In genomic region chr6:50818891-50819541, GRCm38 (mm10) we compare ENCODE assay signal across 15 mouse cellular contexts.
DNase-seq lines count a peak whose midpoint lies in the region; ATAC-seq and TF ChIP-seq lines count a peak whose summit lies in the region.
"Had no signal": no experiment of that assay in that cellular context is flagged by ENCODE, and none has a peak within 500 bp of the region (broad histone marks: within the 10 kb centered on the region; RNA-seq: fewer than 3 reads in every experiment).

No protein-coding gene starts in this region.

- no peaks in the 10 kb centered on the region for H3K36me3 ChIP-seq in hindbrain, embryonic 12.5 days
- H3K36me3 ChIP-seq in hindbrain, embryonic 11.5 days (ENCODE audit: control insufficient read depth, insufficient read depth, low read length): no peaks in the 10 kb centered on the region
- H3K36me3 ChIP-seq in midbrain, embryonic 12.5 days: no peaks in the 10 kb centered on the region
- H3K36me3 ChIP-seq in midbrain, postnatal 0 days (ENCODE audit: insufficient read depth, low read length): no peaks in the 10 kb centered on the region
- no peaks in the 10 kb centered on the region for H3K36me3 ChIP-seq in embryonic facial prominence, embryonic 14.5 days (ENCODE audit: control insufficient read depth, insufficient read depth, low read length)
- no peaks in the 10 kb centered on the region for H3K36me3 ChIP-seq in limb, embryonic 11.5 days (ENCODE audit: control insufficient read depth, insufficient read depth, low read length)
- no peaks in the 10 kb centered on the region for H3K36me3 ChIP-seq in stomach, postnatal 0 days (ENCODE audit: control insufficient read depth, insufficient read depth, low read length)
- H3K36me3 ChIP-seq: G1E had no signal

- no peaks in the 10 kb centered on the region for H3K9me3 ChIP-seq in hindbrain, embryonic 12.5 days (replicated peaks)
- no peaks in the 10 kb centered on the region for H3K9me3 ChIP-seq in hindbrain, embryonic 11.5 days (ENCODE audit: control insufficient read depth, low read length)
- no peaks in the 10 kb centered on the region for H3K9me3 ChIP-seq in midbrain, embryonic 12.5 days
- no peaks in the 10 kb centered on the region for H3K9me3 ChIP-seq in midbrain, postnatal 0 days (ENCODE audit: low read length)
- no peaks in the 10 kb centered on the region for H3K9me3 ChIP-seq in embryonic facial prominence, embryonic 14.5 days (ENCODE audit: control insufficient read depth, low read length)
- H3K9me3 ChIP-seq in limb, embryonic 11.5 days (ENCODE audit: control insufficient read depth, low read length): no peaks in the 10 kb centered on the region
- H3K9me3 ChIP-seq in stomach, postnatal 0 days (ENCODE audit: control insufficient read depth, low read length): no peaks in the 10 kb centered on the region
- H3K9me3 ChIP-seq: G1E had no signal

- no peak for TF ChIP-seq CTCF in midbrain, postnatal 0 days (IDR thresholded peaks at IDR 0.05)
- no peak for TF ChIP-seq CTCF in stomach, postnatal 0 days (IDR thresholded peaks at IDR 0.05; ENCODE audit: low read depth)

- TF ChIP-seq EP300 in stomach, postnatal 0 days (optimal IDR thresholded peaks at IDR 0.05): no peak

- peaks cover 65% of the 10 kb centered on the region for H3K4me1 ChIP-seq in hindbrain, embryonic 12.5 days
- H3K4me1 ChIP-seq in hindbrain, embryonic 11.5 days (replicated peaks; ENCODE audit: control insufficient read depth, insufficient read depth, low read length): peaks cover 10% of the 10 kb centered on the region
- peaks cover 53% of the 10 kb centered on the region for H3K4me1 ChIP-seq in midbrain, embryonic 12.5 days
- peaks cover 14% of the 10 kb centered on the region; the same call in 1 of the 2 replicates for H3K4me1 ChIP-seq in midbrain, postnatal 0 days (ENCODE audit: insufficient read depth, low read length)
- H3K4me1 ChIP-seq in embryonic facial prominence, embryonic 14.5 days (ENCODE audit: control insufficient read depth, insufficient read depth, low read length): peaks cover 40% of the 10 kb centered on the region
- H3K4me1 ChIP-seq in limb, embryonic 11.5 days (ENCODE audit: control insufficient read depth, insufficient read depth, low read length): peaks cover 40% of the 10 kb centered on the region
- no peaks in the 10 kb centered on the region for H3K4me1 ChIP-seq in stomach, postnatal 0 days (replicated peaks; ENCODE audit: control insufficient read depth, insufficient read depth)

- H3K9ac ChIP-seq in hindbrain, embryonic 12.5 days: no peak overlapping the region
- H3K9ac ChIP-seq in hindbrain, embryonic 11.5 days (ENCODE audit: low read depth, low read length): no peak overlapping the region
- no peak overlapping the region for H3K9ac ChIP-seq in midbrain, embryonic 12.5 days (replicated peaks)
- H3K9ac ChIP-seq in midbrain, postnatal 0 days (replicated peaks; ENCODE audit: low read length, poor library complexity, severe bottlenecking): no peak overlapping the region
- no peak overlapping the region for H3K9ac ChIP-seq in embryonic facial prominence, embryonic 14.5 days (ENCODE audit: low read depth, low read length)
- H3K9ac ChIP-seq in limb, embryonic 11.5 days (ENCODE audit: low read length): no peak overlapping the region
- no peak overlapping the region for H3K9ac ChIP-seq in stomach, postnatal 0 days (ENCODE audit: low read length)

- no peak overlapping the region for H3K4me2 ChIP-seq in hindbrain, embryonic 12.5 days (replicated peaks)
- H3K4me2 ChIP-seq in hindbrain, embryonic 11.5 days (replicated peaks; ENCODE audit: low read depth, low read length): no peak overlapping the region
- no peak overlapping the region for H3K4me2 ChIP-seq in midbrain, embryonic 12.5 days (replicated peaks)
- H3K4me2 ChIP-seq in midbrain, postnatal 0 days (ENCODE audit: low read depth, low read length, poor library complexity, severe bottlenecking): no peak overlapping the region
- H3K4me2 ChIP-seq in embryonic facial prominence, embryonic 14.5 days (ENCODE audit: low read depth, low read length): no peak overlapping the region
- no peak overlapping the region for H3K4me2 ChIP-seq in limb, embryonic 11.5 days (ENCODE audit: low read depth, severe bottlenecking)
- H3K4me2 ChIP-seq in stomach, postnatal 0 days (replicated peaks; ENCODE audit: low read depth): no peak overlapping the region

- peak overlapping the region; percentile 18; the same call in 1 of the 2 replicates for H3K27ac ChIP-seq in hindbrain, embryonic 12.5 days
- H3K27ac ChIP-seq in hindbrain, embryonic 11.5 days (ENCODE audit: low read depth, low read length): no peak overlapping the region
- H3K27ac ChIP-seq in midbrain, embryonic 12.5 days (replicated peaks): peak overlapping the region; percentile 46
- H3K27ac ChIP-seq in midbrain, postnatal 0 days (ENCODE audit: low read depth, low read length): no peak overlapping the region
- H3K27ac ChIP-seq in embryonic facial prominence, embryonic 14.5 days (replicated peaks; ENCODE audit: low read depth, low read length): peak overlapping the region; percentile 50
- no peak overlapping the region; the same call in 1 of the 2 replicates for H3K27ac ChIP-seq in limb, embryonic 11.5 days (replicated peaks; ENCODE audit: low read depth, low read length)
- H3K27ac ChIP-seq in stomach, postnatal 0 days (replicated peaks): no peak overlapping the region
- H3K27ac ChIP-seq: hindbrain, postnatal 0 days had no signal

- WGBS in hindbrain, embryonic 12.5 days: 62% methylated on average over 10 of the region's 10 CpGs
- WGBS in hindbrain, embryonic 11.5 days: 66% methylated on average over 10 of the region's 10 CpGs
- 56% methylated on average over 10 of the region's 10 CpGs for WGBS in midbrain, embryonic 12.5 days
- WGBS in midbrain, postnatal 0 days: 65% methylated on average over 10 of the region's 10 CpGs
- 61% methylated on average over 10 of the region's 10 CpGs for WGBS in embryonic facial prominence, embryonic 14.5 days
- 34% methylated on average over 10 of the region's 10 CpGs for WGBS in limb, embryonic 11.5 days
- 57% methylated on average over 10 of the region's 10 CpGs for WGBS in stomach, postnatal 0 days

- no peak for ATAC-seq in hindbrain, embryonic 12.5 days (ENCODE audit: low FRiP score)
- ATAC-seq in hindbrain, embryonic 11.5 days (ENCODE audit: low FRiP score): no peak
- ATAC-seq in midbrain, embryonic 12.5 days (ENCODE audit: low FRiP score, low read depth): no peak
- no peak for ATAC-seq in midbrain, postnatal 0 days (ENCODE audit: low FRiP score)
- no peak for ATAC-seq in embryonic facial prominence, embryonic 14.5 days (ENCODE audit: low read depth)
- no peak for ATAC-seq in limb, embryonic 11.5 days (ENCODE audit: insufficient number of reproducible peaks, low FRiP score, low TSS enrichment, low read depth)
- ATAC-seq in erythroblast, adult 5-6 weeks (replicated peaks; ENCODE audit: low FRiP score, poor library complexity, severe bottlenecking): no peak
- ATAC-seq in stomach, postnatal 0 days (ENCODE audit: low FRiP score, low TSS enrichment): no peak
- ATAC-seq: hindbrain, postnatal 0 days had no signal

- DNase-seq in hindbrain, embryonic 11.5 days (ENCODE audit: low spot score): no peak
- no peak for DNase-seq in midbrain, postnatal 0 days (ENCODE audit: low spot score)
- peak; percentile 44 for DNase-seq in embryonic facial prominence, embryonic 14.5 days (ENCODE audit: low spot score)
- peak; percentile 56 for DNase-seq in limb, embryonic 11.5 days (ENCODE audit: low spot score)
- DNase-seq in stomach, postnatal 0 days (ENCODE audit: low spot score): no peak
- DNase-seq: adrenal gland, postnatal 10 days; cerebellum, postnatal 10 days; layer of hippocampus, adult 9-11 months; right cerebral cortex, postnatal 25 days; thymus, adult 2 months had no signal

- H3K27me3 ChIP-seq in hindbrain, embryonic 12.5 days: no peaks in the 10 kb centered on the region
- no peaks in the 10 kb centered on the region for H3K27me3 ChIP-seq in hindbrain, embryonic 11.5 days (ENCODE audit: control insufficient read depth, insufficient read depth, low read length)
- H3K27me3 ChIP-seq in midbrain, embryonic 12.5 days: no peaks in the 10 kb centered on the region
- no peaks in the 10 kb centered on the region for H3K27me3 ChIP-seq in midbrain, postnatal 0 days (ENCODE audit: insufficient read depth, low read length)
- no peaks in the 10 kb centered on the region for H3K27me3 ChIP-seq in embryonic facial prominence, embryonic 14.5 days (replicated peaks; ENCODE audit: control insufficient read depth, insufficient read depth, low read length)
- H3K27me3 ChIP-seq in limb, embryonic 11.5 days (ENCODE audit: control insufficient read depth, insufficient read depth, low read length): 0 out of 2 replicates have a peak, but pooled peaks cover 3% of the 10 kb centered on the region
- H3K27me3 ChIP-seq in stomach, postnatal 0 days (ENCODE audit: control insufficient read depth, insufficient read depth, low read length): no peaks in the 10 kb centered on the region

- H3K4me3 ChIP-seq in hindbrain, embryonic 12.5 days: no peak overlapping the region
- H3K4me3 ChIP-seq in hindbrain, embryonic 11.5 days (ENCODE audit: low read depth, low read length): no peak overlapping the region
- H3K4me3 ChIP-seq in midbrain, embryonic 12.5 days: no peak overlapping the region
- H3K4me3 ChIP-seq in midbrain, postnatal 0 days (ENCODE audit: low read depth, low read length): no peak overlapping the region
- H3K4me3 ChIP-seq in embryonic facial prominence, embryonic 14.5 days (ENCODE audit: low read depth, low read length): no peak overlapping the region
- no peak overlapping the region for H3K4me3 ChIP-seq in limb, embryonic 11.5 days (ENCODE audit: low read depth, low read length)
- no peak overlapping the region for H3K4me3 ChIP-seq in stomach, postnatal 0 days (ENCODE audit: low read depth, low read length)

Comparison
In these comparisons a context has a peak if more than half of its experiments do, and no peak if none do; other contexts are left out.
1. H3K27ac ChIP-seq: peak in hindbrain, embryonic 12.5 days (single experiment), midbrain, embryonic 12.5 days (single experiment) and embryonic facial prominence, embryonic 14.5 days (single experiment); none in hindbrain, embryonic 11.5 days (single experiment), midbrain, postnatal 0 days (single experiment), limb, embryonic 11.5 days (single experiment) and stomach, postnatal 0 days (single experiment).
2. DNase-seq: peak in embryonic facial prominence, embryonic 14.5 days (single experiment) and limb, embryonic 11.5 days (single experiment); none in hindbrain, embryonic 11.5 days (single experiment), midbrain, postnatal 0 days (single experiment) and stomach, postnatal 0 days (single experiment).